Mouse (Mus musculus) c-Kit-negative CD71-positive TER-119-positive erythroid progenitor cells, embryonic 14.5 days (primary cell): ENCODE measurements around the gene Nup160.

Experiments used
- DNase-seq: peaks from one replicate; pipeline ENCODE4 v3.0.0-alpha.2; 2013; ENCODE audit warnings: low read depth, low spot score

Nup160 gene

DNA sequence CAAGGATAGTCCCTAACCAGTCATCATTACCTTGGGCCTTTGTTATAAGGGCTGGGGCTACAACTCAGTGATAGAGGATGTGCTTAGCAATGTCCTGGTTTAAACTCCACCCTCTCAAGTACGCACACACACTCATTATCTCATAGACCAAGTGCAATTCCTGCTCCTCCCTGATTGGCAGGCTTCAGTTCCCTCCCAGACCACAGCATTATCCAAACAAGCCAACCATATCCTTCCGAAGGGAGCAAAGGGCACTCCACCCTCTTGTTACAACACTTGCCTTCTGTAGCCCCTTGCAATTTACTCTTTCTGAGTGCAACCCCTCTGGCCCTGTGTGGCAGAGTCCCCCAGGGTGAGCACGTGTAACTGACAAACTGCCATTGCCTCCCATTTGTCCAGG lies 15.6 kb upstream of the Nup160 start:
- DNase-seq: peak; percentile 71

DNA sequence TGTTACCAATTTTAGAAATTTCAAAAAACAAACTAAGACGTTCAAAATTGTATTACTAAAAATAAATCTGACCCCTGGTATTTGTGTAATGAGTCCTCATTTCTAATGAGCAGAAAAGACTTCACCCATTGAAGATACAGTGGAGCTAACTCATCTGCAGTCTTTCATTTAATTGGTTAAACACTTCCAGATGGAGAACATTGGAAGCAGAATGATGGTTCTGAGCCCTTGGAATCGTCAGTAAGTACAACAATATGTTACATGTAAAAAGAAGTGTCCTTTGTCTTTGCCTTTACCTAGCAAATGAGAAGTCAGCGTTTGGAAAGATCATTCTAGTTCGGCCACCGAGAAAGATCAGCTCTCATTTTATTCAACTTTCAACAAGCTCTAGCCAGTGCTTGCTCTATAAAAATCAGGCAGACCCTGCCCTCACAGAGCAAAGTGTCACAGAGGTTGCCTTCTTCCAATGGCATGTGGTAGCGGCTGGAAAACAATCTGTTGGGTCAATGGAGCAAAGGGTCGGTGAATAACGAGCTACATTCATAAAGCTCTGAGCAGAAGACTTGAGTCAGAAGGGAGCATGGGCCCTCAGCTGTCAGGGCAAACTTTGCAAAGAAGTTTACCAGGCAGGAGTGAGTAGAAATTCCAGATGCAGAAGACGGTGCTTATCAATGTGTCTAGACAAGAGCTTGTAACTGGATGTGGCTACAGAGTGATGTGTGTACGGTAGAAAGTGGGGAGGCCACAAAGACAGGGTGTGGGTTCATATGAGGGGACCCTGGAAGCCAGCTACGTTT lies 10.2 kb upstream of the Nup160 start:
- no peak for DNase-seq

DNA sequence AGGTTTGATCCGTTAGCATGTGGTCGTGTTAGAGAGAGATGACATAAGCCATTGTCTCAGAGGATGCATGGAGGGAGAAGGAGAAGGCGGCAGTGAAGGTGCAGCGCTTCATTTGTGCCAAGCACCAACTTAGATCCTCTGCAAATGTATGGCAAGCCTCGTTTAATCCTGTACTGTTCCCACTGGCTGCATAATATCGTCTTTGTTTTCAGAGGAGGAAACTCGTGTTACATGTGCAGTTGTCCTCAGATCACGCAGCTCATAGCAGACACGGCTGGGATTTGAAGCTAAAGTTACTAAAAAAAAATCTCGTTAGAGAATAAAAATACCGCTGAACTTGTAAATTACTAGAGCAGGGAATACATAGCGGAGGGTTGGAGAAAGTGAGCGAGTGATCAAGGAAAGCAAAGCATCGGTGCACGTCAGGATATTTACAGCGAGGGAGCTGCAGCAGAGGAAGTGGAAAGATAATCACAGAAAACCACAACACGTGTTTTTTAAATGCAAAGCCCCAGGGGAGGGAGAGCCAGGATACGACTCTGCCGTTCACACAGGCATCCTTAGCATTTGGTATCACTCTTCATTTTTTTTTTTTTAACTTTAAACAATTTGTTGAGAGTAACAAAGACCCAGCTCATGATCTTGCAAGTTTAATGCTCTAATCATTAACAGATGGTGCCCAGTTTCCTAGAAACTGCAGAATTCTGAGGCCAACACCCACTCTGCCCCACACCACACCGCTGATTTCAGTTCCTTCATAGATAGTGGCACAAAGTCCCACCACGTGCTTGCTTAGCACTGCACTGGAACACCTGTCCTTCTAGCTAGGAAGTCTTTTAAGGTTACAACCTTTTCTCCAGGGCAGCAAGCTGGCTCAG lies 9.4 kb upstream of the Nup160 start:
- DNase-seq: peak; percentile 42

DNA sequence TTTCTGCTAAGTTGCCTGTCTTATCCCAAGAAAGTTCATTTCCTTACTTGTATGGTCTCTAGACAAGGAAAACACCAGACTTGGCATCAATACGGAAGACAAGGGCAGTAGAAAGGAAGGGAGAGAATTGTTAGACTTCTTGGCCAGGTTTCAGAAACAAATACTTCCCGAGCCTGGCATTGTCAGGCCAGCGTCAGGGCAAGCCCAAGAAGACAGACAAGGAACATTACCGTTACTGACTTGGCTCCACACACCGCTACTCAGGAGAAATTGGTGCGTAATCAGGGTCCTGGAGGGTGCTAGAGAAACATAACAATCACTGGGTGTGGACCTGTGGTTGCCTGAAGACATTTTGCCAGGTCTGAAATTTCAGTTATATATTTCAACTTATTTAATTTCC lies 6.7 kb upstream of the Nup160 start:
- DNase-seq: no peak

DNA sequence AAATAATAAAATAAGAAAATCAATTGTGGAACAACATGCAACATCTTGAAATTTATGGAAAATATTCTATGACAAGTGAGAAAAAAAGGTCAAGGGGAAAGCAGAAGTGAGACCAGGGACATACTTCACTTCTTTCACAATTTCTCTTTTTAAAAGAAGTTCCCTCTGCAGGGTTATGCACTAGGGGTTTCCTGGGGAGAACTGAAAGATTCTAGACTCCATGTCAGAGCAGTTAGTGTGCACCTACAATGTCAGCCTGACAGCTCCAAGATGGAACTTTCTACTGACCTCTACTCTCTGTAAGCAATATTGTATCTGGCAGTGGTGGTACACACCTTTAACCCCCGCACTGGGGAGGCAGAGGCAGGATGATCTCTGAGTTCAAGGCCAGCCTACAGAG lies 3.7 kb upstream of the Nup160 start:
- no peak for DNase-seq

DNA sequence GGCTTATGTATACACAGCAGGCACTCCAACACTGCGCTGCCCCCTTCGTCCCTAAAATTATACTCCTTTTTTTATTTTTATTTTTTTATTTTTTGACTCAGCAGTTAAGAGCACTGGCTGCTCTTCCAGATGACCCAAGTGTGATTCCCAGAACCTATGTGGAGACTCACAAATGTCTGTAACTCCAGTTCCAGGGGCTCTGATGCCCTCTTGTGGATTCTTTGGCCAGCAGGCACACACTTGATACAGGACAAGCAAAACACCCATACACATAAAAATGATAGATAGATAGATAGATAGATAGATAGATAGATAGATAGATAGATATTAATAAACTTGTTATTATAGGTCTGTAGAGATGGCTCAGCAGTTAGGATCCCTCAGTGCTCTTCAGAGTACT lies 2.5 kb upstream of the Nup160 start:
- no peak for DNase-seq

DNA sequence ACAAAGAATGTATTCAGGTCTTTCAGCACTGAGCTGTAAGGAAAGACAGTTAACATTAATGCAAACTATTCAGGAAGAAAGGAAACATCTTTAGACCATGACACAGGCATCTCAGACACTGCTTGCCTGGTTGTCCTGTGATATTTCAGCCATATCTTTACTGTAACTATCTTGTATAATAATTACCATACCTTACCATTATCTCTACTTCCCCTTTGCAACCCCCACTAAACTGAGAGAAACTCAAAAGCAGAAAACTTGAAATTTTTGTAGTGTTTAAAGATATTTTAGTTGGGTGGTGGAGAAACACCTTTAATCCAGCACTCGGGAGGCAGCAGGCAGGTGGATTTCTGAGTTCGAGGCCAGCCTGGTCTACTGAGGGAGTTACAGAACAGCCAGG lies 1.5 kb upstream of the Nup160 start:
- no peak for DNase-seq

DNA sequence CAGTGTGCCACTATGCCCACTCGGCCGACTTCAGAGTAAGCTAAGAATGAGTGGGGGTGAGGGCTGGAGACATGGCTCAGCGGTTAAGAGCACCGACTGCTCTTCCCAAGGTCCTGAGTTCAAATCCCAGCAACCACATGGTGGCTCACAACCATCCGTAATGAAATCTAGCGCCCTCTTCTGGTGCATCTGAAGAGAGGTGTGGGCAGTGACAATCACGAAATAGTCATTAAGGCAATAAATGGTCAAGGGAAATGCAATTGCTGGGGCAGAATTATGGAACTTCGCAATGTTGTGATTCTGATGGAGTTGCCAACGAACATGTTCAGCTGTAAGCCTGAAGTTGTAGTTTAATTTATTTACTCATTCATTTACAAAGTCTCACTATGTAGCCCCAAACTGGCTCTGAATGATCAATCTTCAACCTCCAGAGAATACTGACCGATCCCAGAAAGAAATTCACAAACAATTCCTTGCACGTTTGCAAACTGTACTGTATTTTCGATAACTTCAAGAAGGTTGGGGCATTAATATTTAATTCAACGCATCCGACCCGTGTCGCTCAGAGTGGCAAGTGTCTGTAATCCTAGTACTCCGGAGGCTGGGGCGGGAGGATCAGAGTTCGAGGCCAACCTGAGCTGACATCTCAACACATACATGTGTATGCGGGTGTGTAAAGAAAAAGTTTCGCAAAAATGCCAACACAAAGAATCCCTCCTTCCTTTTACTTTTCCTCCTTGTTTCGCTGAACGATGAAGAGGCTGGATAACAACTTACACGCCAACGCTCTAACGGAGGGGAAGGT lies 1.4 kb downstream of the Nup160 start:
- DNase-seq: peak; percentile 47

DNA sequence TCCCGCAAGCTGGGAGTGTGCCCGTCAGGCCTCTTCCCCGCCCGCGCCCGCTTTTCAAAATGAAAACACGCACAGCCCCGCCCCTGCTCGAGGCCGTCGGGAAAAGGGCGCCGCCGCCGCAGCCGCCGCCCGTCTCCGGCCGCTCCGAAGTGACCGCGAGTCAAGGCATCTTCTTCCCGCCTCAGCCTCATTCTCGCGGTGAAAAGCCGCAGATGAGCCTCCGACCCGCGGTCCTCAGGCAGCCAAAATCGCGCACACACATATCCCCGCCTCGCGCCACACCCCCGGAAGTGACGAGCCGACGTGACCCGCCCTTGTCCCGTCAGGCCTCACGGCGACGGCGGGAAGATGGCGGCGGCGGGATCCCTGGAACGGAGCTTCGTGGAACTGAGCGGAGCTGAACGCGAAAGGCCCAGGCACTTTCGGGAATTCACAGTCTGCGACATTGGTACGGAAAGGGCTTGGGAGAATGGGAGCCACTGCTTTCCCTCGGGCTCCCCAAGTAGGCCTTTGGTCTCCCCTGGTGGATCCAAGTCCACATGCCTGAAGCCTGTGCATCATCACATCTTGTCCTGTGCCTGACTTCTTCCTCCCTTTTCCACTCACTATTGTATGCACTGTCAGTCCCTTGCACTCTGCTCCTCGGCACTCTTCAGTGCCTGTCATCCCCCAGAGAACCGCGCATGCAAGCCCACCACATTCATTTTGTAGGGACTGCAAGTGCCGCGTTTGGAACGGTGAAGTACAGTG lies 2.2 kb downstream of the Nup160 start:
- peak; percentile 87 for DNase-seq

DNA sequence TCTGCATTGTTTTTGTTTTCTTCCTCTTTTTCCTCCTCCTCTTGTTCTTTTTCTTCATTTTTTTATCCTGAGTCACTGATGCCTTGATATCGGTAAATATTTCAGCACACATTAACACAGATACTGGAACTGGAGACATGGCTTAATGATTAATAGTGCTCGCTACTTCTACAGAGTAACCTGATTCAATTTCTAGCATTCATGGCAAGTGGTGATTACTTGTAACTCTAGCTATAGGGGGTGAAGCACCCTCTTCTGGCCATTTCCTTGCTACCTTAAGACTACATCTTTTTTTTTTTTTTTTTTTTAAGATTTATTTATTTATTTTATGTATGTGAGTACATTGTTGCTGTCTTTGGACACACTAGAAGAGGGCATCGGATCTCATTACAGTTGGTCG lies 23.9 kb downstream of the Nup160 start:
- no peak for DNase-seq

DNA sequence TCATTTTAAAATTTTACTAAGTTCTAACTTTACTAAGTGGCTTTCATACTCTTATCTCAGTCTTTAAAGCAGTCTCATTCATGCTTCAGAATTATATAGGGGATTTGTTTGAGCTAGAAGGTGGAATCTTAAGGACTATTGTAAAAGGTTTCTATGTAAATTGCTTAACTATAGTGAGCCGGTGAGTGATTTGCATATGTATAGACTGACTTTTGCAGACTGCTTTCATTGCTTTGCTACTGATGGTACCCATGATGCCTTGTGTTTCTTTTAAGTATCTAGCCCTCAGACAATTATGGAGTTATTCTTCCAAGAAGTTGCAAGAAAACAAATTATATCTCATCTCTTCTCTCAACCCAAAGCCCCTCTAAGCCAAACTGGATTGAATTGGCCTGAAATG lies 31.5 kb downstream of the Nup160 start:
- DNase-seq: no peak

DNA sequence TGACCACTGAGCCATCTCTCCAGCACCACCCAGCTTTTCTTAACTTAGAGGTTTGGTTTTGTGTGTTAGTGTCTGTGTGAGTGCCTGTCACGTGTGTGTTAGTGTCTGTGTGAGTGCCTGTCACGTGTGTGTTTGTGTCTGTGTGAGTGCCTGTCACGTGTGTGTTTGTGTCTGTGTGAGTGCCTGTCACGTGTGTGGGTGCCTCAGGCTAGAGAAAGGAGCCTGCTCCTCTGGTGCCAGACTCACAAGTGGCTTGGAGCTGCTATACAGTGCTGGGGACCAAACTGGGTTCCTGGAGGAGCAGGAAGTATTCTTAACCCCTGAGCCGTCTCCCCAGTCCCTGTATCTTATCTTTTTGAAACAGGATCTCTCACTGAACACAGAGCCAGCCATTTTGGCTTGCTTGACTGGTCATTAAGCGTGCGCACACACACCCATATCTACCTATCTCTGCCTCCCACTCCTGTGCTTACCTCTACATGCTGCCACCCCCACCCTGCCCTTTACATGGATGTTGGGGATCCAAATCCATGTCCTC lies 38.6 kb downstream of the Nup160 start:
- peak; percentile 50 for DNase-seq

DNA sequence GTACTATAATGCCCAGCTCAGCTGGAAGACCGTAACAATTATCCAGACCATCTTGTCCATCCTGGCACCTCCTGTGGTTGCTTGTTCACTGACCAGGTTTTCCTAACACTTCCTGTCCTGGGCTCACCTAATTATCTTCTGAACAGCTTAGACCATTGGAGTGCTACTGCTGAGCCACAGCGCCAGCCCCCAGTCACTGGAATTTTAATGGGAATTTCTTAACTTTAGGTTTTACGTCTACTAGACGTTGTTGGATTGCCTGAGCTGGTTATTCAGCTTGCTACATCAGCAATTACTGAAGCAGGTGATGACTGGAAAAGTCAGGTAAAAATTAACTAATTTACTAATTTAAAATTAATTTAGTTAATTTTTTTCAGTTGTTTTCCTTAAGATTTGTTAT lies 40.4 kb downstream of the Nup160 start:
- DNase-seq: no peak

DNA sequence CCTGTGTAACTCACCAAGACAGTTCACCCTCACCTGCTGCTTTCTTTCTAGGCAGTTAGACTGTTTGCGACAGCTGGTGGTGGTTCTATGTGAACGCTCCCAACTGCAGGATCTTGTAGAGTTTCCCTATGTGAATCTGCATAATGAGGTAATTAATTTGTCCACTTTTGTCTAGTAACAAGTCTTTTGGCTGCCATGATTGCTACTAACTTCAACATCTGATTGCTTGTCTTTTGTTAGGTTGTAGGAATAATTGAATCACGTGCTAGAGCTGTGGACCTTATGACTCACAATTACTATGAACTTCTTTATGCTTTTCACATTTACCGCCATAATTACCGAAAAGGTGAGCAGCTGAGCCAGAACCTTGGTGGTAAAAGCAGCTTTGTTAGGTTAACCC lies 40.9 kb downstream of the Nup160 start:
- no peak for DNase-seq

DNA sequence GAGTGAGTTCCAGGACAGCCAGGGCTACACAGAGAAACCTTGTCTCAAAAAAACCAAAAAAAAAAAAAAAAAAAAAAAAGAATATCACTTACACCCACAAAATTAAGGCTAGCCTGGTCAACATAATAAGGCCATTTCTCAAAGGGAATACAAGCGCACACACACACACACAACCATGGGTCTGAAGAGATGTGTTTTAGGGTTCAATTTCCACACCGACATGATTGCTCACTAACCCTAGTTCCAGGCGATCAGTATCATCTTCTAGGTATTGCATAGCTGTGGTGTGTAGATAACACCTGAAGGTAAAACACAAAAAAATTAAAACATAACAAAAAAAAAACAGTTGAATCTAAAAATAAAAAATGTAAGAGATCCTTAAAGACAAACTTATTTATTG lies 49.8 kb downstream of the Nup160 start:
- no peak for DNase-seq

DNA sequence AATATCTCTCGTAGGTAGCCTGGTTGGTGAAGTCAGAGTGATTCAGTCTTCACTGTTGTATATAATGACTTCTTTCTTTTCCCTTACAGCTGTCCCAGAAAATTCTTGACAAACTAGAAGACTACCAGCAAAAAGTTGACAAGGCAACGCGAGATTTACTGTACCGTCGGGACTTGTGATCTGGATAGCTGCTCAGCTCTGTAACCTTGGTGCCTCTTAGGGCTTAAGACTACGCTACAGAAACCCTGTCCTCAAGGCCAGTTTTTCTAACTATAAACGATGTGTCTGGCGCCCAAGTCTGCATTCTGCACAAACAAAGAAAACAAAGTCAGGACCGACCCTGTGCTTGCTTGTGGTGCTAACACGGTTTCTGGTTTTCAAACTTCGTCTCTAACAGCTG lies 58.3 kb downstream of the Nup160 start:
- no peak for DNase-seq

DNA sequence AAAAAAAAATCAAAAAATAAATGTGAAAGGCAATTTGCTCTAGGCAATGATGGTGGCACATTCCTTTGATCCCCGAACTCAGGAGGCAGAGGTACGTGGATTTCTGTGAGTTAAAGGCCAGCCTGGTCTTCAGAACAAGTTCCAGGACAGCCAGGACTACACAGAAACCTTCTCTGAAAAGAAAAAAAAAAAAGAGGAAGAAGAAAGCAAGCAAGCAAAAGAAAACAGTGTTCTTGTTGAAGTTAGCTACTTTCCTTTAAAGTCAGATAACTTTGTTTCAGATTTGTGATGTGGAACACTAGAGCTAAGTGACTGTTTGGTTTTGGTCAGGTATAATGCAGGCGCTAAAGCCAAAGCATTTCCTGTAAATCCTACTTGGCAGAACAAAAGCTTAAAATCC lies 61.8 kb downstream of the Nup160 start:
- DNase-seq: no peak

DNA sequence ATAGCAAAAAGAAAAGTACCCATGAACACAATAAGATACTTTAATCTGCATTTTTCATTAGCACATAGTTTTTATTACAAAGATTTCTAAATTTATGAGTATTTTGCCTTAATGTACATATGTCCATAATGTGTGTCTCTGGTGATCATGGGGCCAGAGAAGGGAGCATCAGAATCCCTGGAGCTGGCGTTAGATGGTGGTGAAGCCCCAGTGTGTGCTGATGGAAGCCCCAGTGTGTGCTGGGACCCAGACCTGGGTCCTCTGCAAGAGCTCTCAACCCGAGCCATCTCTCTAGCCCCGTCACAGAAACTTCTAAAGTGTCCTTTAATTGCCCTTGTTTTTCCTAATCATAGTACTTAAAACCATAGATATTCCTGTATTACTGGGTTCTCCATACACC lies 62.3 kb downstream of the Nup160 start:
- DNase-seq: no peak

DNA sequence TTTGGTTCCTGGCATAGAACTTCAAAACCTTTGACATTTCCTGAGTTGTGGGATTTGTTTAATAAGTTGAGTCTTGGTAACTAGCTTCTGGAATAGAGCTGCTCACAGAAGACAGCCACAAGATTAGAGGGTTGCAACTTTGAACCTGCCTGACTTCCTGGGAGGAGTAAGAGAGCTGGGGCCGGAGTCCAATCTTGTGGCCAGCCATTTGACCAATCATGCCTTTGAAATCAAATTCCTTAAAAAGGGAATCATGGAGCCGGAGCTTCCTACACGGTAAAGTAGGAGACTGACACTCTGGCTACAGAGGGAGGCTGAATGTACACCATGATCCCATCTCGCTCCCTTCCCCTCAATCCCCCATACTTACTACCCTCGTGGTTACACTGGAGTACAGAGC lies 62.9 kb downstream of the Nup160 start:
- no peak for DNase-seq

DNA sequence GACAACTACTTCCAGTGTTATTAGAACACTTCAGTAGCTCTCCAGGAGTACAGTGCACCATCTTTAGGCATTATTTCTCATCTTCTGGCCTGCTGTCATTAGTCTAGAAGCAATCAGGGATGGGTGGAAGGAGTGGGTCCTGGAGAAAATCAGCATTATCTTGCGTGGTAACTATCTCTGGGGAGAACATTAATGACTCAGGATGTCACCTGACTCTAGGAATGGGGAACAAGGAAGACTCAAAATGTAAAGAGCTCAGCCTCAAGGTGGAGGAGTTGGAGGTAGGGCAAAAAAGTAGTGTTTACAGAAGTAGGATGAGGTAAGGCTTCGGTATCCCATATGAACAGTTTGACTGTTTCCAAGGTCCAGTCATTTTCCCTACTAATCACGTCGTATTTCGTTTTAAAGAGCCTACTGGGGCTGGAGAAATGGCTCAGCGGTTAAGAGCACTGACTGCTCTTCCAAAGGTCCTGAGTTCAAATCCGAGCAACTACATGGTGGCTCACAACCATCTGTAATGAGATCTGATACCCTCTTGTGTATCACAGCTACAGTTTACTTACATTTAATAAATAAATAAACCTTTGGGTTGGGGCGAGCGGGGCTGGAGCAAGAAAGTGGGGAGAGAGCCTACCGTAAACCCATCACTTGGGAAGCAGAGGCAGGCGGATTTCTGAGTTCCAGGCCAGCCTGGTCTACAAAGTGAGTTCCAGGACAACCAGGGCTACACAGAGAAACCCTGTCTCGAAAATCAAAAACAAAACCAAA lies 67.5 kb downstream of the Nup160 start:
- no peak for DNase-seq
